Mouse (Mus musculus) thymus, adult 2 months (tissue): Measurements from ENCODE around the gene Senp8. TPM values are rescaled to one million over a fixed set of nuclear protein-coding genes. Genes with fewer than 3 reads are reported as not detected.
A peak's percentile ranks its signal among the peaks of the same experiment; 100 is the strongest.
"Not testable (repeated sequence)": the region's sequence is repeated elsewhere in the genome, so short reads cannot be mapped to it uniquely, and the experiment has no call there.

Source experiments
- DNase-seq: peaks from one replicate; pipeline ENCODE4 v3.0.0; 2021
- H3K27ac ChIP-seq: fragments of 200-500 bp; 2 replicates; pipeline ENCODE4 v1.5.1; 2012; ENCODE audit warnings: low read length, control low read depth; ENCODE audit not compliant: control insufficient read depth, insufficient read depth
- H3K27me3 ChIP-seq: fragments of 200-500 bp; 2 replicates; pipeline ENCODE4 v1.6.1; 2012; ENCODE audit warnings: mild to moderate bottlenecking, low read length, moderate library complexity, mixed read lengths; ENCODE audit not compliant: control insufficient read depth, insufficient read depth
- H3K36me3 ChIP-seq: fragments of 200-500 bp; 2 replicates; pipeline ENCODE4 v1.6.1; 2012; ENCODE audit warnings: mild to moderate bottlenecking, low read length, moderate library complexity; ENCODE audit not compliant: control insufficient read depth, insufficient read depth
- H3K4me1 ChIP-seq: fragments of 200-500 bp; replicated peaks from 2 replicates; pipeline ENCODE4 v1.6.1; 2012; ENCODE audit warnings: low read length; ENCODE audit not compliant: control insufficient read depth, insufficient read depth
- H3K4me3 ChIP-seq: fragments of 200-500 bp; 2 replicates; pipeline ENCODE4 v1.5.1; 2012; ENCODE audit warnings: mild to moderate bottlenecking, low read length, control low read depth, moderate library complexity; ENCODE audit not compliant: control insufficient read depth, insufficient read depth
- CTCF ChIP-seq: fragments of 200-500 bp; IDR thresholded peaks from 2 replicates; pipeline ENCODE4 v1.5.1; 2012; ENCODE audit warnings: mild to moderate bottlenecking, control low read depth, low read length, moderate library complexity, borderline replicate concordance; ENCODE audit not compliant: control insufficient read depth, poor library complexity, insufficient read depth; ENCODE audit errors: extremely low read depth
- POLR2A ChIP-seq: fragments of 200-500 bp; IDR thresholded peaks from 2 replicates; pipeline ENCODE4 v1.6.1; 2012; ENCODE audit warnings: mild to moderate bottlenecking, low read length, control low read depth, moderate library complexity; ENCODE audit not compliant: control insufficient read depth, poor library complexity, insufficient read depth; ENCODE audit errors: extremely low read depth
- WGBS: fragments of 180-500 bp; shearing (Covaris S2); methylation state at CpG from one replicate; pipeline ENCODE4 v1.1.7; 2018; 5-methylcytosine and 5-hydroxymethylcytosine counted together
- polyA plus RNA-seq: library from polyadenylated mRNA; depleted of rRNA; stranded (reverse); fragments of >200 nt; gene quantifications from 2 replicates; pipeline ENCODE4 v1.2.3, GENCODE M21; 2012; rRNA removed

Senp8 gene
- 2.4 and 3.2 TPM in 2 replicates for polyA plus RNA-seq

DNA sequence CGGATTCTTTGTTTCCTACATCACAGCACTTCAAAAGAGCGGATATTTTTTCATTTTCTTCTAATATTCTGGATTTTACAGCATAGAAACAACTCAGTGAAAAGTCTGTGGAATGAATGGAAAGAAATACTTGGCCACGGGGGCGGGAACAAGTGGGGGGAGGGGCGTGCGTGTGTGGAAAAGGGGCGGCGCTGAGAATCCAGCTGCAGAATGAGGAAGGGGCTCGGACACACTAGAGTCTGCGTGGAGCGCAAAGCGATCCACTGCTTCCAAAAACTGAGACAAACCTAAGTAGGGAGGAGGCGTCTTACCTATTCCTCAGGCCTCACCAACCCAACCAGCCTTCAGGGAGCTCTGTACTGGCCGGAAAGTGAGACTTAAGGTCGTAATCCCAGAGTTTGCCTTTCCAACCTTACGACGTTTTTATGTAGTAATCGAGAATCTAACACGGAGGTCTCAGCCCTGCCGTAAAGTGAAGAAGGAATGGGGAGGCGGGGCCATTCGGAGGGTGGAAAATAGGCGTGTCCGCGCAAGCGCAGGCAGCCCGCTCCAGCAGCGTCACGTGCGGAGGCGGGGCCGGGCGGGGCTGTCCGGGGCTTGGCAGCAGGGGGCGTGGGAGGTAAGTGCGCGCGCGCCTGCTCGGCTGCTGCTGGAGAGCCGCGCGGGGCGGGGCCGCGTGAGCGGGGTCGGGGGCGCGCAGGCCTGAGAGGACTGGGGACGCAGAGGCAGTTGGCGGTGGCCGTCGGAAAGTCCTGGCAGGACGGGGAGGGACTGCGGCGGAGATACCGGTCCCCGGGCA is at the start of gene Senp8, which contains the start of gene Myo9a:
Gene Senp8, minus strand, starts transcription at position 444 of the 799 bp plus-strand sequence.
Gene Myo9a, plus strand, starts transcription at position 630 of the 799 bp plus-strand sequence.
- WGBS, result under 1% methylated on average over 59 of the region's 59 CpGs
- DNase-seq, result peak; percentile 99
- Histone ChIP-seq H3K36me3 (no peaks in the 10 kb centered on the region), H3K27ac (peak within 1 kb of the TSS; percentile 24; the same call in 1 of the 2 replicates), H3K4me3 (peak within 1 kb of the TSS; percentile 77), H3K27me3 (no peaks in the 10 kb centered on the region), H3K4me1 (peaks cover 6% of the 10 kb centered on the region)
- TF ChIP-seq POLR2A (peak; percentile 36; the same call in 1 of the 2 replicates), CTCF (no peak)

DNA sequence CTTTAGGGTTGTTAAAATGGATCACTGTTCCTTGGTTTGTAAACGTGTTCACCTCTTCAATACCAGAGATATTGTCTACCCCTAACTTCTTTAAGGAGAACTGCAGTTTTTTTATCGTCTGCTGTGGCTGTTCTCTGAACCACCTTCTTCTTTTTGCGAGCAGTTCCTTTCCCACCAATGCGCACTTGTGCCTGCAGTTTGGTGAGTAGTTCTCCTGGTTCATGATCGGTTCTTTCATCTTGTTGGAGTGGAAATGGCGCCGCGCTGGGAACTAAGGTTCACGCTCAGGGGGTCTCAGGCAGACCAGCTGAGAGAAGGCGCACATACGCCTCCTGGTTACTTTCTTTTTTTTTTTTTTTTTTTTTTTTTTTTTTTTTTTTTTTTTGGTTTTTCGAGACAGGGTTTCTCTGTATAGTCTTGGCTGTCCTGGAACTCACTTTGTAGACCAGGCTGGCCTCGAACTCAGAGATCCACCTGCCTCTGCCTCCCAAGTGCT is 16.5 kb upstream of the Senp8 start:
- H3K4me1 ChIP-seq, H3K4me3 ChIP-seq, DNase-seq, H3K27ac ChIP-seq, H3K27me3 ChIP-seq, H3K36me3 ChIP-seq: not testable (repeated sequence)
- 91% methylated on average over 12 of the region's 13 CpGs for WGBS

DNA sequence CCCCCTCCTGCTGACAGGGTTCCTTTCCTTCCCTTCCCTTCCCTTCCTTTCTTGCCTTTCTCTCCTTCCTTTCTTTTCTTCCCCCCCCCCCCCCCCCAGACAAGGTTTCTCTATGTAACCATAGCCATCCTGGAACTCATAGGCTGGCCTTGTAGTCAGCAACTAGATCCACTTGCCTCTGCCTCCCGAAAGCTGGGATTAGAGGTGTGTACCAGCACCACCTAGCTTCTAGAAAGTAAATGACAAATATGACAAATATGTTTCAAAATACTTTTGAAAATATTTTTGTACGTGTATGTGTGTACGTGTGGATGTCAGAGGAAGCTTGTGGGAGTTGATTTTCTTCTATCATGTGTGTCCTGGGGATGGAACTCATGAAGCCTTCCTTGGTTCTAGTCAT is 10.0 kb upstream of the Senp8 start:
- Histone ChIP-seq H3K36me3 (no peaks in the 10 kb centered on the region), H3K27me3 (no peaks in the 10 kb centered on the region), H3K4me1 (no peaks in the 10 kb centered on the region), H3K4me3 (no peak overlapping the region), H3K27ac (no peak overlapping the region)
- 25% methylated on average over 3 of the region's 3 CpGs for WGBS
- TF ChIP-seq POLR2A, result no peak
- TF ChIP-seq CTCF, result no peak
- DNase-seq, result no peak

DNA sequence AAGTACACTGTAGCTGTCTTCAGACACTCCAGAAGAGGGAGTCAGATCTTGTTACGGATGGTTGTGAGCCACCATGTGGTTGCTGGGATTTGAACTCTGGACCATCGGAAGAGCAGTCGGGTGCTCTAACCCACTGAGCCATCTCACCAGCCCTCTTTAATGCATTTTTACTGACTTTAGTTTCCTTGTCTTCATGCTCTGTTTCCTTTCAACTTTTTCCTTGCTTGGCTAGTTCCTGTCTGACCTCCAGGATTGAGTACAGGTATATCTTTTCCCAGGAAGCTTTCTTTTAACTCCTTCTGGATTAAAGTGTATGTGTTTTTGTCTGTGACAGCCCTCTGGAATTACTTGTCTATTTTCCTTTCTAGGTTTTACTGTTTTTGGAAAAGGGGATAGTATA is 6.5 kb upstream of the Senp8 start:
- H3K36me3 ChIP-seq, H3K27ac ChIP-seq, H3K4me3 ChIP-seq, H3K4me1 ChIP-seq, DNase-seq, H3K27me3 ChIP-seq: not testable (repeated sequence)
- 96% methylated on average over 3 of the region's 3 CpGs for WGBS

DNA sequence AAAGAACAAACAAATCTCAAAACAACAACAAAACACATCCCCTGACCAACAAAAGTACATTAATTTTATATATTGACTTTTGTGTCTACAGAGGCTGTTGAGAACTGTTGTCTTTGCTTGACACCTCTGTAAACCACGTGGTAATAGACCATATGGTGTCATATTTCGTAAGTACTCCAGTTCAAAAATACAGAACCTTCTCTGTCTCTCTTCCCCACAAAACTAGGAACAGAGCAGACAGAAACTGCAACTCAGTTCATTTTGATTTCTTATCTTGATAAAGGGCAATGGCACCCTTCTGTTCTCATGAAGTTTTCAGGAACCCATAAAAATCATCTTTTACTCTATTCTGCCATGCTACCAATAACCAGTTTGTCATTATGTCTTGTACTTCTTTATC is 4.7 kb upstream of the Senp8 start:
- WGBS, result 44% methylated on average over 2 of the region's 2 CpGs
- Histone ChIP-seq H3K27me3 (no peaks in the 10 kb centered on the region), H3K36me3 (no peaks in the 10 kb centered on the region), H3K4me3 (no peak overlapping the region), H3K4me1 (peaks cover 3% of the 10 kb centered on the region; the same call in 1 of the 2 replicates), H3K27ac (no peak overlapping the region)
- TF ChIP-seq CTCF (no peak), POLR2A (no peak)
- no peak for DNase-seq

DNA sequence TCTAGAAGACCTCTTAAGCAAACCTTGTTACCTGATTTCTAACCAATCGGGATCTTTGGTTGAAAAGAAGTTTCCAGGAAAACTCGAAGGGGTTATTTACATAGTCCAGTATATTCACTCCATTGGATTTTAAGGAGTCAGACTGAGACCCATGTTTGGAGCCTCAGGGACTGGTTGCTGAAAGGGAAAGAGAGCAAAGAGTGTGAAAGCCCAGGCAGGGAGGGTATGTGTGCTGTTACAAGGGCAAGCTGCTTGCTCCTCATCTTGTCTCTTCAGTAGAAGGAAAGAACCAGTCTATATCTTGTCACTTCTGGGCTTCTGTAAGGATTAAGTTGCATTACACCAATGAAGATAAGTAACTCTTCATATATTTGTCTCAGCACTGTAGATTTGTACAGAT is 1.5 kb upstream of the Senp8 start:
- DNase-seq, result no peak

More for the DNA sequence above, 1.5 kb upstream of the Senp8 start:
- WGBS, result 4% methylated on average over 2 of the region's 2 CpGs
- no peak for TF ChIP-seq CTCF
- no peak for TF ChIP-seq POLR2A
- H3K4me1 ChIP-seq, result peaks cover 6% of the 10 kb centered on the region
- no peaks in the 10 kb centered on the region for H3K36me3 ChIP-seq
- 0 out of 2 replicates have a peak overlapping the region, but pooled peaks have one; percentile 77 for H3K4me3 ChIP-seq
- no peak overlapping the region for H3K27ac ChIP-seq
- H3K27me3 ChIP-seq, result no peaks in the 10 kb centered on the region
